Comparison of ENCODE assay signal across 33 mouse cellular contexts in genomic region chr1:117113918-117114317, GRCm38 (mm10).
"Had no signal": no experiment of that assay in that cellular context is flagged by ENCODE, and none has a peak within 500 bp of the region (broad histone marks: within the 10 kb centered on the region; RNA-seq: fewer than 3 reads in every experiment).

No protein-coding gene starts in this region.

- H3K27me3 ChIP-seq: heart, embryonic 12.5 days; heart, embryonic 13.5 days; heart, embryonic 15.5 days; hindbrain, embryonic 12.5 days; hindbrain, embryonic 13.5 days; hindbrain, embryonic 15.5 days; kidney, embryonic 15.5 days had no signal

- H3K9ac ChIP-seq: heart, embryonic 12.5 days; heart, embryonic 13.5 days; heart, embryonic 15.5 days; hindbrain, embryonic 12.5 days; hindbrain, embryonic 13.5 days; hindbrain, embryonic 14.5 days; hindbrain, embryonic 15.5 days; kidney, embryonic 15.5 days had no signal

- ATAC-seq: hindbrain, embryonic 16.5 days; hindbrain, postnatal 0 days; inflammation-experienced regulatory T-cells, adult 6 months had no signal

- DNase-seq: heart, adult 2 months; heart, postnatal 10 days; heart, postnatal 14 days; heart, postnatal 36 days; heart, postnatal 4 days; kidney, adult 11 months; kidney, adult 18-20 months; kidney, adult 2 months; kidney, adult 8-10 months; kidney, adult 9 months; kidney, postnatal 10 days; kidney, postnatal 14 days; kidney, postnatal 25 days; kidney, postnatal 36 days; kidney, postnatal 4 days; layer of hippocampus, adult 9-11 months; layer of hippocampus, postnatal 36 days had no signal

- H3K27ac ChIP-seq: heart, adult 2 months; heart, embryonic 10.5 days; heart, embryonic 13.5 days; heart, embryonic 15.5 days; hindbrain, embryonic 10.5 days; hindbrain, embryonic 12.5 days; hindbrain, embryonic 13.5 days; hindbrain, embryonic 14.5 days; hindbrain, embryonic 15.5 days; hindbrain, postnatal 0 days; kidney, embryonic 15.5 days; kidney, postnatal 0 days; layer of hippocampus, adult 2 months had no signal

- H3K4me2 ChIP-seq: heart, embryonic 11.5 days; heart, embryonic 12.5 days; heart, embryonic 13.5 days; heart, embryonic 15.5 days; hindbrain, embryonic 12.5 days; hindbrain, embryonic 13.5 days; hindbrain, embryonic 14.5 days; hindbrain, embryonic 15.5 days; kidney, embryonic 15.5 days had no signal

- H3K9me3 ChIP-seq: heart, embryonic 10.5 days; heart, embryonic 12.5 days; heart, embryonic 13.5 days; heart, embryonic 15.5 days; hindbrain, embryonic 10.5 days; hindbrain, embryonic 12.5 days; hindbrain, embryonic 13.5 days; hindbrain, embryonic 15.5 days; kidney, embryonic 15.5 days had no signal

- H3K36me3 ChIP-seq: heart, embryonic 10.5 days; heart, embryonic 12.5 days; heart, embryonic 13.5 days; heart, embryonic 15.5 days; hindbrain, embryonic 10.5 days; hindbrain, embryonic 12.5 days; hindbrain, embryonic 13.5 days; hindbrain, embryonic 15.5 days; kidney, embryonic 15.5 days had no signal

- H3K4me1 ChIP-seq: heart, embryonic 10.5 days; heart, embryonic 12.5 days; heart, embryonic 13.5 days; heart, embryonic 15.5 days; hindbrain, embryonic 10.5 days; hindbrain, embryonic 12.5 days; hindbrain, embryonic 13.5 days; hindbrain, embryonic 15.5 days; kidney, embryonic 15.5 days had no signal

- H3K4me3 ChIP-seq: heart, adult 2 months; heart, embryonic 10.5 days; heart, embryonic 12.5 days; heart, embryonic 13.5 days; heart, embryonic 15.5 days; hindbrain, embryonic 10.5 days; hindbrain, embryonic 12.5 days; hindbrain, embryonic 13.5 days; hindbrain, embryonic 15.5 days; kidney, embryonic 15.5 days; layer of hippocampus, adult 2 months had no signal
